Mouse (Mus musculus) thymus, adult 2 months (tissue): ENCODE measurements at regions not wholly inside any gene's neighbourhood (a gene's known extent, or its start where the extent isn't known, plus 50 kb on each side); places are given as distances from the start of the nearest gene placed in this dataset.

Source experiments
- DNase-seq: peaks from one replicate; pipeline ENCODE4 v3.0.0; 2021
- H3K27ac ChIP-seq: fragments of 200-500 bp; 2 replicates; pipeline ENCODE4 v1.5.1; 2012; ENCODE audit warnings: low read length, control low read depth; ENCODE audit not compliant: control insufficient read depth, insufficient read depth
- H3K27me3 ChIP-seq: fragments of 200-500 bp; 2 replicates; pipeline ENCODE4 v1.6.1; 2012; ENCODE audit warnings: mild to moderate bottlenecking, low read length, moderate library complexity, mixed read lengths; ENCODE audit not compliant: control insufficient read depth, insufficient read depth
- H3K36me3 ChIP-seq: fragments of 200-500 bp; 2 replicates; pipeline ENCODE4 v1.6.1; 2012; ENCODE audit warnings: mild to moderate bottlenecking, low read length, moderate library complexity; ENCODE audit not compliant: control insufficient read depth, insufficient read depth
- H3K4me1 ChIP-seq: fragments of 200-500 bp; replicated peaks from 2 replicates; pipeline ENCODE4 v1.6.1; 2012; ENCODE audit warnings: low read length; ENCODE audit not compliant: control insufficient read depth, insufficient read depth
- H3K4me3 ChIP-seq: fragments of 200-500 bp; 2 replicates; pipeline ENCODE4 v1.5.1; 2012; ENCODE audit warnings: mild to moderate bottlenecking, low read length, control low read depth, moderate library complexity; ENCODE audit not compliant: control insufficient read depth, insufficient read depth
- CTCF ChIP-seq: fragments of 200-500 bp; IDR thresholded peaks from 2 replicates; pipeline ENCODE4 v1.5.1; 2012; ENCODE audit warnings: mild to moderate bottlenecking, control low read depth, low read length, moderate library complexity, borderline replicate concordance; ENCODE audit not compliant: control insufficient read depth, poor library complexity, insufficient read depth; ENCODE audit errors: extremely low read depth
- POLR2A ChIP-seq: fragments of 200-500 bp; IDR thresholded peaks from 2 replicates; pipeline ENCODE4 v1.6.1; 2012; ENCODE audit warnings: mild to moderate bottlenecking, low read length, control low read depth, moderate library complexity; ENCODE audit not compliant: control insufficient read depth, poor library complexity, insufficient read depth; ENCODE audit errors: extremely low read depth
- WGBS: fragments of 180-500 bp; shearing (Covaris S2); methylation state at CpG from one replicate; pipeline ENCODE4 v1.1.7; 2018; 5-methylcytosine and 5-hydroxymethylcytosine counted together

DNA sequence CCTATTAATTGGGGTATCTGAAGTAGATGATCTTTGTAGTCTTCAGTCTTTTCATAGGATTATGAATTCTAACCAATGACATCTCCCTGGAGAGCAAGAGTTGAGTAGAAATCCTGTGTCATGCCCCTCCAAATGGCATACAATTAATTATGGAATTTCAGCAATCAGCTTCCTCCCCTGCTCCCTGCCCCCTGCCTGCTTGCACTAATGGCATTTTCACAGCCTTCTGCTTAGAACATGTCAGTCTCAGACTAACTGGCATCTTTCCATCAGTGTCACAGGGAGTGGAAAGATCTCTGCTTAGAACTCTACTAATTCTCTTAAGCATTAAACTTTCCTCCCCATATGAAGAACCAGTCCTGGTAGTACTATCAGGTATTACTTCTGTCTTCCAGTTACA lies 581.8 kb upstream of the Camk1g start:
- H3K4me1 ChIP-seq: no peaks in the 10 kb centered on the region
- no peak overlapping the region for H3K4me3 ChIP-seq
- no peak overlapping the region for H3K27ac ChIP-seq
- H3K27me3 ChIP-seq: no peaks in the 10 kb centered on the region
- TF ChIP-seq POLR2A: no peak
- no peak for TF ChIP-seq CTCF
- no peak for DNase-seq
- H3K36me3 ChIP-seq: no peaks in the 10 kb centered on the region

DNA sequence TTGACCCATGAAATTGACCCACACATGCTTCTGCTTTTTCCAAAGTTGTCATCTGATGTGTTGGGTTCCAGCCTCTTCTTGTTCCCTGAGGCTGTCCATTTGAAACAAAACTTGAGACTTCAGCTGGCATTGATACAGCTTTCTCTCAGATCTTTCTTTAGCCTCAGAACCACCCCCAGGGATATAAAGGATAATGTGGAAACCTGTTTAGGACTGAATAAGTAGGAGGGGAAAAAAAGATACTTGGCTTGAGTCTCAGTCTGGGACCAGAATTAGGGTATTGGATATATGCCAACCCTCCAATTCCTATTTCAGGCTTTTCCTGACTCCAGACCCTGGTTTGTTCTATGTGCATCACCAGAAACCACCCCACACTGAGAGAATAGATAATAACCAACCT lies 579.7 kb upstream of the Camk1g start:
- DNase-seq: no peak
- H3K4me3 ChIP-seq: no peak overlapping the region
- H3K27me3 ChIP-seq: no peaks in the 10 kb centered on the region
- H3K27ac ChIP-seq: no peak overlapping the region
- H3K4me1 ChIP-seq: no peaks in the 10 kb centered on the region
- no peaks in the 10 kb centered on the region for H3K36me3 ChIP-seq
- no peak for TF ChIP-seq POLR2A
- no peak for TF ChIP-seq CTCF

DNA sequence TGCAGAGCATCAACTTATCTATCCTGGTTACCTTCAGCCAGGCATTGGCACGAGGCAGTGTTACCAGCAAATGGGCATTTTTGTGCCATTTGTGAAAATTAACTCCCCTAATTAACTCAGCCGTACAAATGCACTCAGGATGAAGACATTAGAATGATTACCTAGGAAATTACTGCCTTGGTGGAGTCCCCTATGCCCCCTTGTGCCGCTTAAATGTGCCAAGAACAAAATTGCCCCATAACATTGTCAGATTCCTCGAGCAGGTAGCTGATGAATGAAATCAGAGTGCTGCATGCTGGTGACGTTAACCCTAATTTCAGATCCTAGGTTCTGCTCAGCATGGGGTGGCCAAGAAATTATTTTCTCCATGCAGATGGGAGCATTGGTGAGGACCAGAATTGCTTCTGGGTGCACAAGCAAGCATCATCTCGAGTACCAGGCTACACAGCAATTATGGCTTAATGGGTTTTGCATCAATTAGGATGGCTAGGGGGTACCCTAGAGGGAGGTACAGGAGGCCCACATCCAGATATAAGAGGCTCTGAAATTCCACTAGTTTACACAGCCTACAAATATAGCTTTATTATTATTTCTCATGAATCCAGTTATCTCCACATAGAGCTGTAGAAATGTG lies 577.0 kb upstream of the Camk1g start:
- Histone ChIP-seq H3K4me3 (no peak overlapping the region), H3K36me3 (no peaks in the 10 kb centered on the region), H3K4me1 (no peaks in the 10 kb centered on the region), H3K27ac (no peak overlapping the region), H3K27me3 (no peaks in the 10 kb centered on the region)
- no peak for DNase-seq
- 81% methylated on average over 6 of the region's 6 CpGs for whole genome bisulfite sequencing
- TF ChIP-seq POLR2A (no peak), CTCF (no peak)

DNA sequence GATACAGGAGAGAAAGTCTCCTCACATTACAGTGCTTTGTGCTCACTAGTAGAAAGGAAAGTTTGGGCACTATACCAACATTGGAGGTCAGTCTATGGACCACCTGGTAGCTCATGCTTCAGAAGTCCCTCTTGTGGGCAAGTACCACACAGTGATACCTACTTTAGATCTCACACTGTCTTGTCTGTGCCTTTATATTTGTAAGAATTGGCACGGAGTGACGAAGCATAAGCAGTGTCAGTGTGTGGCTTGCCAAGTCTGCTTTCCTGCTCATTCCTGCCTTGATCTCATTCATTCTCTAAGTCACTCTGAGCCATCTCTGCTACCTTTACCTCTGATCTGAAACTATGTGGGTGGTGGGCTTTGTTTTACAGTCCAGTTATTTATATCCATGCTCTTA lies 565.9 kb upstream of the Camk1g start:
- H3K27me3 ChIP-seq: no peaks in the 10 kb centered on the region
- TF ChIP-seq CTCF (no peak), POLR2A (no peak)
- no peaks in the 10 kb centered on the region for H3K36me3 ChIP-seq
- no peak overlapping the region for H3K27ac ChIP-seq
- 95% methylated on average over 2 of the region's 2 CpGs for WGBS
- H3K4me3 ChIP-seq: no peak overlapping the region
- H3K4me1 ChIP-seq: no peaks in the 10 kb centered on the region
- no peak for DNase-seq

DNA sequence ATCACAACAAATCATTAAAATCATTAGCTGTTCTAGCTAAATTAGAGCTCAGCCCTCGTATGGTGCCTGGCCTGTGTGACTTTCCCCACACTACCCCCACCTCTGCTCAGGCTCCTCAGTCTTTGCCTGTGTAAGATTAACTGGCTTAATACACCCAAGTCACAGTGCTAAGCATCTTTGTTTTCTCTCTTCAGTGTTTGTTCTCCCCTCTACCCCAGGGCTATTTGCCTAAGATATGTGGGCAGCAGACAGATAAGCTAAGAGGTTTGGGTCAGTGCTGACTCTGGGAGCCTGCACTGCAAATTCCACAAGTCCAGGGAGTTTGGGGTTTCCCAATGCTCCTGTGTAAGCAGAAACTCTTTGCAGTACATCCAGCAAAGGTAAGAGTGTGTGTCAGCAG lies 564.2 kb upstream of the Camk1g start:
- Histone ChIP-seq H3K27me3 (no peaks in the 10 kb centered on the region), H3K36me3 (no peaks in the 10 kb centered on the region), H3K4me1 (no peaks in the 10 kb centered on the region), H3K27ac (no peak overlapping the region), H3K4me3 (no peak overlapping the region)
- no peak for DNase-seq
- TF ChIP-seq POLR2A (no peak), CTCF (no peak)
- 92% methylated on average over 1 of the region's 1 CpGs for WGBS

DNA sequence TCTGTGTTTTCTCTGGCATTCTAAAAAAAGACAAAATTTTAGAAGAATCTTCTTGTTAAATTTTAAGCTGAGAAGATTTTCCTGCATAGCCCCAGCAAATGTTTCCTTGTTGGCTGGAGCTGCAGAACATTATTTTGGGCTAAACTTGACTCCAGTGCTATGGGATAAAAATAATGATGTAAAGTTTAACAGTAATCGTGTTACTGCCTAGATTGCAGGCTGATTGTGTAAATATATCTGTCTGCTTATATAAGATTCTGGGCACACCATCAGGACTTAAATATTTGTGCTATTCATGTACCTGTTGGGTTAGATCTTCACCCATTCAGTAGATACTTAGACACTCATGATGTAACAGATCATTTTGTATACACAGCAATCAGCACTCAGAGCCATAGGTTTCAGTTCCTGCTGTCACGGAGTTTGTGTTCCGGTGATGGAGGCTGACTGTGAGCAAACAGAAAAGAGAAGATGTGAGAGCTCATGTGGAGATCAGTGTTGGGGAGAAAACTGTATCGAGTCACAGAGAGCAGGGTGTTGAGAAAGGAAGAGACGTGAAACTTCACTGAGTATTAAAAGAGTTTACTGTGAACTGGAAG lies 561.1 kb upstream of the Camk1g start:
- H3K4me3 ChIP-seq: no peak overlapping the region
- no peak for TF ChIP-seq POLR2A
- no peak for TF ChIP-seq CTCF
- no peaks in the 10 kb centered on the region for H3K27me3 ChIP-seq
- WGBS: 94% methylated on average over 5 of the region's 5 CpGs
- no peak overlapping the region for H3K27ac ChIP-seq
- DNase-seq: no peak
- no peaks in the 10 kb centered on the region for H3K4me1 ChIP-seq
- no peaks in the 10 kb centered on the region for H3K36me3 ChIP-seq

DNA sequence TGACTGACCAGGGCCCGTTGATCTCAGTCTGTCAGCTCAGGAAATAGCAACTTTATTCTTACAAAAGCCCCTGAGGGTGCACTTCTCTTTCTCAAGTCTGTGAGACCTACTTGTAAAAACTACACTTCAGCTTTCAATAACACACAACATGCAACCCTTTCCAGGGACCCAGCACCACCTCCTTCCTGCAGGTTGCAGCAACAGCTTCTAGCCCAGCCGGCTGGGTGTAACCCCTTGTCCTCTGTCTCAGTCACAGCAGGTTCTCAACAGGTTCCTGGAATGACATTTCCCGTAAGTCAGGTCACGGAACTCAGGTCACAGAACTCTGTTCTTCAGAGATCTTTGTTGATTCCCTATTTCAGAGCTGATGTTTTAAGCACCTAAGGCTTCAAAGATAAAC lies 558.5 kb upstream of the Camk1g start:
- 66% methylated on average over 4 of the region's 4 CpGs for WGBS
- DNase-seq: no peak
- no peak overlapping the region for H3K4me3 ChIP-seq
- no peaks in the 10 kb centered on the region for H3K4me1 ChIP-seq
- no peaks in the 10 kb centered on the region for H3K27me3 ChIP-seq
- TF ChIP-seq POLR2A (no peak), CTCF (no peak)
- no peaks in the 10 kb centered on the region for H3K36me3 ChIP-seq
- H3K27ac ChIP-seq: no peak overlapping the region
